Mouse (Mus musculus) neural tube, embryonic 14.5 days (tissue): ENCODE data around the gene Tuba1c. TPM values are rescaled to one million over a fixed set of nuclear protein-coding genes. Genes with fewer than 3 reads are reported as not detected.

Experiments used
- ATAC-seq: fragments of 200-750 bp; cut with Nextera tagmentation; 2 replicates; pipeline ENCODE4 v1.8.0; 2017; ENCODE audit warnings: low read depth, mild to moderate bottlenecking, moderate TSS enrichment, moderate library complexity
- H3K27ac ChIP-seq: fragments of 300-500 bp; sonication (generic); 2 replicates; pipeline ENCODE4 v1.5.1; 2014; ENCODE audit warnings: low read depth, mild to moderate bottlenecking, control low read depth, low read length, moderate library complexity, mixed read lengths
- H3K27me3 ChIP-seq: fragments of 300-500 bp; sonication (generic); 2 replicates; pipeline ENCODE4 v1.6.1; 2014; ENCODE audit warnings: low read length; ENCODE audit not compliant: control insufficient read depth, insufficient read depth
- H3K36me3 ChIP-seq: fragments of 300-500 bp; sonication (generic); 2 replicates; pipeline ENCODE4 v1.6.1; 2014; ENCODE audit warnings: low read length, mixed read lengths; ENCODE audit not compliant: control insufficient read depth, insufficient read depth
- H3K4me1 ChIP-seq: fragments of 300-500 bp; sonication (generic); 2 replicates; pipeline ENCODE4 v1.6.1; 2014; ENCODE audit warnings: low read length; ENCODE audit not compliant: control insufficient read depth, insufficient read depth
- H3K4me2 ChIP-seq: fragments of 300-500 bp; sonication (generic); 2 replicates; pipeline ENCODE4 v1.6.1; 2014; ENCODE audit warnings: mild to moderate bottlenecking, low read depth, low read length, control low read depth
- H3K4me3 ChIP-seq: fragments of 300-500 bp; sonication (generic); 2 replicates; pipeline ENCODE4 v1.5.1; 2014; ENCODE audit warnings: low read depth, low read length, control low read depth, mixed read lengths
- H3K9ac ChIP-seq: fragments of 300-500 bp; sonication (generic); replicated peaks from 2 replicates; pipeline ENCODE4 v1.6.1; 2014; ENCODE audit warnings: low read depth, mild to moderate bottlenecking, control low read depth, low read length, mixed read lengths
- H3K9me3 ChIP-seq: fragments of 300-500 bp; sonication (generic); 2 replicates; pipeline ENCODE4 v1.6.1; 2016; ENCODE audit warnings: low read length; ENCODE audit not compliant: control insufficient read depth
- WGBS: fragments of 180-500 bp; shearing (Covaris S2); extraction: QIAGEN DNeasy Blood & Tissue Kit; methylation state at CpG from one replicate; pipeline ENCODE4 v1.1.7; 2014; 5-methylcytosine and 5-hydroxymethylcytosine counted together
- polyA plus RNA-seq: library from polyadenylated mRNA; unstranded; fragments of >200 nt; fragmentation: Nextera tagmentation; extraction: Ambion mirVana; gene quantifications from 2 replicates; pipeline ENCODE4 v1.2.1, GENCODE M21; 2014

The Tuba1c gene
- polyA plus RNA-seq, 1 experiment from 2014 or later, result 7.3 TPM

DNA sequence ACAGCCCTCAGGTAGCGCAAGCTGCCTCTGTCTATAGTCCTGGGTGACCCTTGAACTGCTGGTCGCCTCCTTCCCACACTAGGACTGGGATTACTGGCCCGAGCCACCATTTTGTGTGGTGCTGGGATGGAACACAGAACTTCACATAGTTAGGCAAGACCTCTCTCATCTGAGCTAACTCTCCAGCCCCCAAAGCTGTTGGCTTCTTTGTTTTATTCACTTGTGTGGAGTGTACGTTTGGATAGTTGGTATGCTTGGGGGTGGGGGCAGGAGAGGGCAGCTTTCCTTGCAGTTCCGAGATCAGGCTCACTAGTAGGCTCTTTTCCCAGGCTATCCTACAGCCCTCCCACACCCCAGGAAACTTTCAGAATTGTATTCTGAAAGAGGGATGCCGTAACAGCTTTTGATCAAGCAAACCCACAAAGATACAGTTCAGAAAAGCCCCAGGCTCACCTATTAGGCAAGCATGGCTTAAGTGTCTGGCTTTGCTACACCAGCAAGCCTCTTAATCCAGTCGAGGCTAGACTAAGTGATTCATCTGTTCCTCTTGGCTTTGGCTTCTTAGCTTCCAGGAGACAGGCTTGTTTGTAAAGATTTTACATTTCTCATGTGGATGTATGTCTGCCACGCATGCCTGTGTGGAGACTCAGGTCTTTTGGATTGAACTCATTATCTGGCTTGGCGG, 2.5 kb downstream of the Tuba1c start:
- no peak for ATAC-seq
- no peak overlapping the region for H3K27ac ChIP-seq
- no peaks in the 10 kb centered on the region for H3K9me3 ChIP-seq
- WGBS, result 81% methylated on average over 9 of the region's 9 CpGs
- no peak overlapping the region for H3K4me2 ChIP-seq
- H3K9ac ChIP-seq, result no peak overlapping the region
- H3K27me3 ChIP-seq, result no peaks in the 10 kb centered on the region
- no peak overlapping the region for H3K4me3 ChIP-seq
- H3K36me3 ChIP-seq, result no peaks in the 10 kb centered on the region
- H3K4me1 ChIP-seq, result peaks cover 7% of the 10 kb centered on the region; the same call in 1 of the 2 replicates

DNA sequence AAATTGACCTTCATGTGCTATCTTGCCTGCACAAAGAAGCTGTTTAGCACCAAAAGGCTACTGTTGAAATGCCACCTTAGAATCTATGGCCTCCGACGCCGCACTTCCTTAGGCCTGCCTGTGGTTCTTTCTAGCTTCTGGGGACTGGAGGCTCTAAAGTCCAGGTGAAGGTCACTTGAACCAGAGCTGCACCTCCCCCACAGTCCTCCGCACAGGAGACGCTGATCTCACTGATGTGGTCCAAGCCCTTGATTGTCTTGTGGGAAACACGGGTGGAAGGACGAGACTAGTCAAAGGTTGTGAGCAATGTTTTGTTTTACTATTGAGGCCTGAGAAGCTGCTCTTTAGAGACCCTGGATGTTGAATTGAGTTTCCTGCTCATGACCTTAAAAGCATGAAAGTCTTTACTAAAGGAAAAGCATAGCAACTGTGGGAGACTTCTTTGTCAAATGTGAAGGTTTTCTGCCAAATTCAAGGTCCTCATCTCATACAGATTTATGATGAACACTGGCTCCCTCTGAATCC, 3.1 kb downstream of the Tuba1c start:
- 83% methylated on average over 7 of the region's 7 CpGs for WGBS
- H3K4me1 ChIP-seq, result peaks cover 7% of the 10 kb centered on the region; the same call in 1 of the 2 replicates
- no peak overlapping the region for H3K27ac ChIP-seq
- H3K4me3 ChIP-seq, result no peak overlapping the region
- no peaks in the 10 kb centered on the region for H3K36me3 ChIP-seq
- H3K27me3 ChIP-seq, result no peaks in the 10 kb centered on the region
- H3K9me3 ChIP-seq, result no peaks in the 10 kb centered on the region
- no peak for ATAC-seq
- H3K4me2 ChIP-seq, result no peak overlapping the region
- no peak overlapping the region for H3K9ac ChIP-seq

GRCm38 (mm10) chr15:99033498-99034270, 4.0 kb downstream of the Tuba1c start:
- ATAC-seq, result no peak
- no peaks in the 10 kb centered on the region for H3K36me3 ChIP-seq
- no peaks in the 10 kb centered on the region for H3K9me3 ChIP-seq
- no peaks in the 10 kb centered on the region for H3K27me3 ChIP-seq
- H3K9ac ChIP-seq, result no peak overlapping the region
- H3K4me2 ChIP-seq, result no peak overlapping the region
- H3K4me1 ChIP-seq, result peaks cover 7% of the 10 kb centered on the region; the same call in 1 of the 2 replicates
- no peak overlapping the region for H3K4me3 ChIP-seq
- H3K27ac ChIP-seq, result no peak overlapping the region
- 88% methylated on average over 7 of the region's 7 CpGs for WGBS

DNA sequence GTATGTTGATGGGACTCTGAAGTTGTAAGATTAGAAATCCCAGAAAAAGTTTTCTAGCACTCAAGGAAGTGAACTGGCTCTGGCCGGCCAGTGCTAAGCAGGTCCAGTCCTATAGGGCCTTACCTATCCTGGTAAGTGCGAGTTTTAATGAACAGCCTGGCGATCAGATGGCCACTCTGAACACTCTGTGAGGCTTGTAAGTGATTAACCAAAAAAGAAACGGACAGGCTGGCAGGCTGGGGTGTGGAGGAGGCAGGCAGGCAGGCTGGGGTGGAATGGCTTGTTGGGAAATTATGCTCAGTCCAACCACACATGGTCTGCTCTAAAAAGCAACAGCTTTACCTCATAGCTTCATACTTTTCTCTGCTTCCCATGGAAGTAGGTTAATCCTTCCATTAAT, 5.7 kb downstream of the Tuba1c start:
- Histone ChIP-seq H3K4me3 (no peak overlapping the region), H3K9ac (no peak overlapping the region), H3K27me3 (no peaks in the 10 kb centered on the region), H3K4me2 (no peak overlapping the region), H3K36me3 (no peaks in the 10 kb centered on the region), H3K27ac (no peak overlapping the region), H3K4me1 (no peaks in the 10 kb centered on the region; the same call in 1 of the 2 replicates), H3K9me3 (no peaks in the 10 kb centered on the region)
- no peak for ATAC-seq
- WGBS, result 90% methylated on average over 4 of the region's 4 CpGs

GRCm38 (mm10) chr15:99036249-99036905, 6.7 kb downstream of the Tuba1c start:
- no peaks in the 10 kb centered on the region for H3K4me1 ChIP-seq
- H3K4me3 ChIP-seq, result no peak overlapping the region
- H3K9ac ChIP-seq, result no peak overlapping the region
- WGBS, result 90% methylated on average over 8 of the region's 8 CpGs
- no peaks in the 10 kb centered on the region for H3K27me3 ChIP-seq
- H3K27ac ChIP-seq, result no peak overlapping the region
- H3K9me3 ChIP-seq, result no peaks in the 10 kb centered on the region
- no peak for ATAC-seq
- no peaks in the 10 kb centered on the region for H3K36me3 ChIP-seq
- no peak overlapping the region for H3K4me2 ChIP-seq

- Histone ChIP-seq H3K9me3 (no peaks in the 10 kb centered on the region), H3K4me2 (no peak overlapping the region), H3K27ac (no peak overlapping the region), H3K27me3 (no peaks in the 10 kb centered on the region), H3K4me3 (no peak overlapping the region), H3K4me1 (no peaks in the 10 kb centered on the region), H3K9ac (no peak overlapping the region), H3K36me3 (no peaks in the 10 kb centered on the region)
- WGBS, result 91% methylated on average over 1 of the region's 1 CpGs
- no peak for ATAC-seq
Observed at GRCm38 (mm10) chr15:99038025-99038424, 8.3 kb downstream of the Tuba1c start.

DNA sequence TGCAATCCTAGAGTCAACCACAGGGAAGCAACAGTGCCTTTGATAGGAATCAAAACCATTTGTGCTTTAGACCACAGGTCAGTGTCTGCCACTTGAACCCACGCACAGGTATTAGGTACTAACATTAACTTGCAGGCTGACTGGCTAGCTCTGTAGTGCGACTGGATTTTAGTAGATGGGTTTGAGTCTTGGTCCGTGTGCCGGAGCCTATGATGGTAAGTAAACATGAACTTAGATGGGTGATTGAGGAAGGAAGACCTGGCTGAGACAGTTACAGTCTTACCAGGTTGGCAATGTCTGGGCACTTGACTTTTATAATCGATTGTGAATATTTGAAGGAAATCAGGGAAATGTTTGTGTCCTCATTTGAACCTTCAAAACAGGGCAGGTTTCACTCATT, 9.1 kb downstream of the Tuba1c start:
- ATAC-seq, result no peak
- H3K4me2 ChIP-seq, result no peak overlapping the region
- H3K4me1 ChIP-seq, result no peaks in the 10 kb centered on the region
- no peak overlapping the region for H3K4me3 ChIP-seq
- no peak overlapping the region for H3K9ac ChIP-seq
- no peaks in the 10 kb centered on the region for H3K27me3 ChIP-seq
- no peak overlapping the region for H3K27ac ChIP-seq
- H3K36me3 ChIP-seq, result no peaks in the 10 kb centered on the region
- WGBS, result 92% methylated on average over 5 of the region's 5 CpGs
- H3K9me3 ChIP-seq, result no peaks in the 10 kb centered on the region

- H3K9me3 ChIP-seq, result no peaks in the 10 kb centered on the region
- no peaks in the 10 kb centered on the region for H3K36me3 ChIP-seq
- no peak for ATAC-seq
- no peak overlapping the region for H3K4me2 ChIP-seq
- H3K4me1 ChIP-seq, result no peaks in the 10 kb centered on the region
- no peak overlapping the region for H3K4me3 ChIP-seq
- no peak overlapping the region for H3K9ac ChIP-seq
- no peak overlapping the region for H3K27ac ChIP-seq
- WGBS, result 86% methylated on average over 4 of the region's 4 CpGs
- H3K27me3 ChIP-seq, result no peaks in the 10 kb centered on the region
Observed at GRCm38 (mm10) chr15:99039306-99039705, 9.6 kb downstream of the Tuba1c start.
